Mouse (Mus musculus) left cerebral cortex, adult 11 months (tissue): ENCODE measurements at regions not wholly inside any gene's neighbourhood (a gene's known extent, or its start where the extent isn't known, plus 50 kb on each side); places are given as distances from the start of the nearest gene placed in this dataset.

Experiments
- DNase-seq: peaks from one replicate; pipeline ENCODE4 v3.0.0; 2022; ENCODE audit warnings: low spot score

- DNase-seq, result no peak
Observed at GRCm38 (mm10) chr12:107251981-107252380, 236.5 kb upstream of the 3110018I06Rik start.

- no peak for DNase-seq
Observed at GRCm38 (mm10) chr12:107262076-107262475, 226.4 kb upstream of the 3110018I06Rik start.

GRCm38 (mm10) chr12:107262516-107262915, 225.9 kb upstream of the 3110018I06Rik start:
- no peak for DNase-seq

GRCm38 (mm10) chr12:107266696-107267095, 221.7 kb upstream of the 3110018I06Rik start:
- DNase-seq, result no peak

- DNase-seq, result no peak
Observed at GRCm38 (mm10) chr12:107285622-107286021, 202.8 kb upstream of the 3110018I06Rik start.

GRCm38 (mm10) chr12:107291377-107291776, 197.1 kb upstream of the 3110018I06Rik start:
- no peak for DNase-seq

GRCm38 (mm10) chr12:107307094-107307740, 181.2 kb upstream of the 3110018I06Rik start:
- no peak for DNase-seq

- no peak for DNase-seq
Observed at GRCm38 (mm10) chr12:107315446-107315845, 173.0 kb upstream of the 3110018I06Rik start.

GRCm38 (mm10) chr12:107322861-107323260, 165.6 kb upstream of the 3110018I06Rik start:
- DNase-seq, result no peak

- no peak for DNase-seq
Observed at GRCm38 (mm10) chr12:107326101-107326500, 162.3 kb upstream of the 3110018I06Rik start.

- DNase-seq, result no peak
Observed at GRCm38 (mm10) chr12:107327107-107327770, 161.2 kb upstream of the 3110018I06Rik start.

- DNase-seq, result no peak
Observed at GRCm38 (mm10) chr12:107328986-107329385, 159.4 kb upstream of the 3110018I06Rik start.

GRCm38 (mm10) chr12:107334366-107334765, 154.1 kb upstream of the 3110018I06Rik start:
- DNase-seq, result no peak

GRCm38 (mm10) chr12:107335106-107335505, 153.3 kb upstream of the 3110018I06Rik start:
- no peak for DNase-seq

- no peak for DNase-seq
Observed at GRCm38 (mm10) chr12:107338758-107339157, 149.7 kb upstream of the 3110018I06Rik start.

- no peak for DNase-seq
Observed at GRCm38 (mm10) chr12:107356211-107356610, 132.2 kb upstream of the 3110018I06Rik start.

GRCm38 (mm10) chr12:107356974-107357373, 131.5 kb upstream of the 3110018I06Rik start:
- no peak for DNase-seq

GRCm38 (mm10) chr12:107360511-107360910, 127.9 kb upstream of the 3110018I06Rik start:
- no peak for DNase-seq

- no peak for DNase-seq
Observed at GRCm38 (mm10) chr12:107361606-107362005, 126.8 kb upstream of the 3110018I06Rik start.

- no peak for DNase-seq
Observed at GRCm38 (mm10) chr12:107362120-107362519, 126.3 kb upstream of the 3110018I06Rik start.

GRCm38 (mm10) chr12:107372254-107372653, 116.2 kb upstream of the 3110018I06Rik start:
- no peak for DNase-seq

GRCm38 (mm10) chr12:107392050-107392795, 96.2 kb upstream of the 3110018I06Rik start:
- no peak for DNase-seq

- DNase-seq, result no peak
Observed at GRCm38 (mm10) chr12:107394467-107394866, 94.0 kb upstream of the 3110018I06Rik start.
